Mouse (Mus musculus) stomach, embryonic 16.5 days (tissue): ENCODE data around the gene Apol7e. TPM values are rescaled to one million over a fixed set of nuclear protein-coding genes. Genes with fewer than 3 reads are reported as not detected.
"Not testable (repeated sequence)": the region's sequence is repeated elsewhere in the genome, so short reads cannot be mapped to it uniquely, and the experiment has no call there.

Experiments
- ATAC-seq: fragments of 200-750 bp; cut with Nextera tagmentation; 2 replicates; pipeline ENCODE4 v1.8.0; 2017; ENCODE audit warnings: moderate number of reproducible peaks, moderate TSS enrichment; ENCODE audit not compliant: insufficient read depth, low FRiP score
- H3K27ac ChIP-seq: fragments of 300-500 bp; sonication (generic); 2 replicates; pipeline ENCODE4 v1.5.1; 2014; ENCODE audit warnings: low read length
- H3K27me3 ChIP-seq: fragments of 300-500 bp; sonication (generic); 2 replicates; pipeline ENCODE4 v1.6.1; 2014; ENCODE audit warnings: low read length, control low read depth, mixed read lengths; ENCODE audit not compliant: control insufficient read depth, insufficient read depth
- H3K36me3 ChIP-seq: fragments of 300-500 bp; sonication (generic); 2 replicates; pipeline ENCODE4 v1.6.1; 2014; ENCODE audit warnings: low read length; ENCODE audit not compliant: control insufficient read depth, insufficient read depth
- H3K4me1 ChIP-seq: fragments of 300-500 bp; sonication (generic); 2 replicates; pipeline ENCODE4 v1.6.1; 2014; ENCODE audit warnings: low read length, control low read depth, mixed read lengths; ENCODE audit not compliant: control insufficient read depth, insufficient read depth
- H3K4me2 ChIP-seq: fragments of 300-500 bp; sonication (generic); 2 replicates; pipeline ENCODE4 v1.6.1; 2014; ENCODE audit warnings: low read depth, low read length, mixed read lengths
- H3K4me3 ChIP-seq: fragments of 300-500 bp; sonication (generic); replicated peaks from 2 replicates; pipeline ENCODE4 v1.5.1; 2014; ENCODE audit warnings: mild to moderate bottlenecking, low read length
- H3K9ac ChIP-seq: fragments of 300-500 bp; sonication (generic); 2 replicates; pipeline ENCODE4 v1.6.1; 2014; ENCODE audit warnings: low read length
- H3K9me3 ChIP-seq: fragments of 300-500 bp; sonication (generic); replicated peaks from 2 replicates; pipeline ENCODE4 v1.6.1; 2016; ENCODE audit warnings: low read length, control low read depth; ENCODE audit not compliant: control insufficient read depth
- WGBS: fragments of 180-500 bp; shearing (Covaris S2); extraction: QIAGEN DNeasy Blood & Tissue Kit; methylation state at CpG from one replicate; pipeline ENCODE4 v1.1.7; 2014; 5-methylcytosine and 5-hydroxymethylcytosine counted together
- polyA plus RNA-seq: library from polyadenylated mRNA; unstranded; fragments of >200 nt; fragmentation: Nextera tagmentation; extraction: Ambion mirVana; gene quantifications from 2 replicates; pipeline ENCODE4 v1.2.1, GENCODE M21; 2015

The Apol7e gene
- polyA plus RNA-seq, 1 experiment from 2014 or later, result 0.35 TPM

DNA sequence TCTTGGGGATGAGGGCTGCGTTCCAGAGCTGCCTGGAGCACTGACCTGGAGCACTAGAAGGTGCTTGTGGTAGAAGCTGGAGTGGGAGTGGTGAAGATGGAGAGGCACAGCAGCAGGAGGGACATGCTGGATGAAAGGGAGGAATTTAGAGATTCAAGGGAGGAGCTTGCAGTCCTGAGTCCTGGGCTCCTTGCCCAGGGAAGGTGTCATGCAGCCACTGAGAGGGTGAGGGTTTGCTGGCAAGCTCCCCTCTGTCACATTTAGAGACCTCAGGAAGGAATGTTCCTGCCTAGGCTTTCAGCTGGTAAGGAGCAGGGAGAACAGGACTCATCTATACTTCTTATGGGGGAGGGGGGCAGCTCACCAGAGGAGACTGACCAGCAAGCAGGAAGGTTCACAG lies 10.3 kb downstream of the Apol7e start:
- not testable (repeated sequence) for H3K27me3 ChIP-seq, H3K4me3 ChIP-seq, H3K27ac ChIP-seq, H3K36me3 ChIP-seq, H3K9ac ChIP-seq, H3K4me2 ChIP-seq, H3K9me3 ChIP-seq, H3K4me1 ChIP-seq
- peak; percentile 5; the same call in 1 of the 2 replicates for ATAC-seq
- no CpG with 5 or more reads among the region's 1 CpGs for WGBS

DNA sequence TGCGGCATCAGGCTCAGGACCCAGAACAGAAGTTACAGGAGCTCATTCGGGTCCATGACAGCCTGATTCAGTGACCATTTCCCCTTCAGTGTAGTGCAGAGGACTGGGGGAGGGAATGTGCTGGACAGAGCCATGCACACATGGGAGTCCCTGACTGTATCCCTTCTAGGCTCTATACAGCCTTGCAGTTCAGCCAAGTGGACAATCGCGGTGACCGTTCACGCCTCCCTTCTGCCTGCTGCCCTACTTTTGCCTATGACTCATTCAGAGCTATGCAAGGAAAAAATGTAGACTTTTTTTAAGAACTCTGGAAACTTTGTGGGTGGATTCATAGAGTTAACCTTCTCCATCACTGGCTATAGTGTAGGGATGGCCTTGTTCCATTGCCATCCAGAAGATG lies 19.6 kb downstream of the Apol7e start:
- not testable (repeated sequence) for H3K4me1 ChIP-seq, H3K9me3 ChIP-seq, H3K36me3 ChIP-seq, H3K4me3 ChIP-seq, H3K27ac ChIP-seq, H3K9ac ChIP-seq, H3K27me3 ChIP-seq, H3K4me2 ChIP-seq
- peak; percentile 56 for ATAC-seq
- 44% methylated on average over 2 of the region's 6 CpGs for WGBS

DNA sequence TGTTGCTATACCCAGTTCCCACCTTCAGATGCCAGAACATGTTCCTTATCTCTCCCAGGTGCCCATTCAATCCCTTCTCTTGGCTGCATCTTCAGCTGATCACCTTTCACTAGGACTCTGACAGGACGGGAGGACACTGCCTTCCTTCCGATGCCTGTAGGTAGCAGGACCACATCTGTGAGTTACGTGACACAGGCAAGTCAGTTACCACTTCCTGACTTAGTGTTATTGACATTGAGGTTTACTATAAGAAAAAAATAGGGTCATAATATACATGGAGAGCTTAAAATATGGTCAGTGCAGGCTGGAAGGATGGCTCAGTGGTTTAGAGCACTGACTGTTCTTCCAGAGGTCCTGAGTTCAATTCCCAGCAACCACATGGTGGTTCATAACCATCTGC lies 22.9 kb downstream of the Apol7e start:
- not testable (repeated sequence) for H3K4me2 ChIP-seq, H3K4me1 ChIP-seq, H3K27me3 ChIP-seq, H3K9ac ChIP-seq, H3K9me3 ChIP-seq, H3K27ac ChIP-seq, H3K4me3 ChIP-seq, H3K36me3 ChIP-seq, ATAC-seq
- WGBS, result no CpG with 5 or more reads among the region's 3 CpGs

DNA sequence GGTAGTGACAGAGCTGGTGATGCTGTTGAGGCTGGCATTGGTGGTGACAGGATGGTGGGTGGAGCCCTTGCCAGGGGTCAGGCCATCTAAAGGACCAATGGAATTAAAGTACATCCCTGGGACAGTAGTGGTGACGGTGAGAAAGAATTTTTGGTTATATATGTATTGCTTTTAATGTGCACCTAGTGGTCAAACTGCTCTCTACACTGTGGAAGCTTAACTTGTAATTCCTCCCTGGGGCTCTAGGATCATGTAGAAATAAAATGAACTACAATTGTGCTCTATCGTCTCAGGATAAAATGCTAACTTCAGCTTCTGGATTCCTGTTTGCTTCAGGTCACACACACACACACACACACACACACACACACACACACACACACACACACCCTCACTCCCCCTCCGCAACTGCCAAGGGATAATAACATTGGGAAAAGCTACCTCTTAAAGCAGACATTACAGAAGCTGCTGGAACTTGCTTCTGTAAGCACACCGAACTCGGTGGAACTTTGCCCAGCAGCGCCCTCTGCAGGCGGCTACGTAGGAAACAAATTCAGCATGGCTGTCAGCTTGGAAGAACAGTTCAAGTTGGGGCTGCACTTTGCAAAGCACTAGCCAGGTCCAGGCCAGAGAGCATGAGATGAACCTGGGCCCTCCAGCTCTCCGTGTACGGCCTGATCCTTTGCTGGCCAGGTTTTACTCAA lies 25.7 kb downstream of the Apol7e start:
- not testable (repeated sequence) for H3K36me3 ChIP-seq, H3K9me3 ChIP-seq, H3K27ac ChIP-seq, H3K9ac ChIP-seq, H3K4me1 ChIP-seq, H3K4me3 ChIP-seq, H3K27me3 ChIP-seq, H3K4me2 ChIP-seq
- 0 out of 2 replicates have a peak, but pooled peaks have one; percentile 22 for ATAC-seq
- 38% methylated on average over 2 of the region's 10 CpGs for WGBS

DNA sequence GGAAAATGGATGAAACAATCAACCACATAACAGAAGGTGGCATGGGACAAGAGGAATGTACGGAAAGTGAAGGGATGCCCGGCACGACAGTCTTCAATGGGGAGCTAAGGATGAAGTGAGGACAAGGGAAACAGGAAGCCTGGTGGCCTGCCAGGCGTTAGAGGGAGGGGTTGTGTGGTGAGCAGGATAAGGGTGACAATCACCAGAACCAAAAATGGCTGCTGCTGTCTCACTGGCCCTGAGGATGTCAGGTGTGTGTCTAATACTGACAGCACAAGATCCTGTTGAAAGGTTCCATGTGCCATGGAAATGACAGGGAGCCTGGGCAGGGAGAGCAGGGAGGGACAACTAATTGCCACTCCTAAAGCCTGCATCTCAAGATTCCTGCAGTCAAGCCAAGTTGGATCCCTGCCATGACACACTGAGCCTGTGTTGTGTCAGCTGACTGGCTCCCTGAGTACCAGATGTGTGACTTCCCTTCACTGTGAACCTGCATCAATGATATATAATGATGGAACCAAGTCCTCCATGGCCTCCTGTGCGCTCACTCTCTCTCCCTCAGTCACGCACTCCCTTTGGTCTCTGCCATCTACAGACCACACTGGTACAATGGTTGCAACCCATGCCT lies 26.9 kb downstream of the Apol7e start:
- H3K36me3 ChIP-seq, H3K4me2 ChIP-seq, H3K9me3 ChIP-seq, H3K9ac ChIP-seq, H3K27ac ChIP-seq, H3K4me1 ChIP-seq, H3K27me3 ChIP-seq, H3K4me3 ChIP-seq: not testable (repeated sequence)
- ATAC-seq, result peak; percentile 20; the same call in 1 of the 2 replicates
- WGBS, result 61% methylated on average over 6 of the region's 6 CpGs

DNA sequence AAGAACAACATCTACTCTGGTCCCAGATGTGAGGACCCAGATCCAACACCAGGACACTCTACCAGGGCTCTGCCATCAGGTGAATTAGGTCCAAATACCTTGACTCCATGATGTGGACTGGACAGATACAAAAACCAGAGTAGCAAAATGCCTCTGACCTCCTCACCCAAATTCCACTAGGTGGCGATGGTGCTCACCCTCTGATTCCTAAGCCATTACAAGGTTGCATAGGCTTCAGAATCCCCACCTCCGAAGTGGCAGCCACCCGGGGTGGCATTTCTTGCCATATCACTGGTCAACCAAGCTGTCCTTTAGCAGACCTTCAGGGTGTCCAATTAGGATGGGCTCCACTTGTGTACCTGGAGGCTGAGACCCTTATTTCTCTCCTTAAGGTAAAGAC lies 28.5 kb downstream of the Apol7e start:
- not testable (repeated sequence) for H3K9me3 ChIP-seq, H3K4me1 ChIP-seq, H3K27ac ChIP-seq, H3K27me3 ChIP-seq, H3K4me2 ChIP-seq, ATAC-seq, H3K4me3 ChIP-seq, H3K9ac ChIP-seq, H3K36me3 ChIP-seq
- WGBS, result 3% methylated on average over 3 of the region's 3 CpGs

DNA sequence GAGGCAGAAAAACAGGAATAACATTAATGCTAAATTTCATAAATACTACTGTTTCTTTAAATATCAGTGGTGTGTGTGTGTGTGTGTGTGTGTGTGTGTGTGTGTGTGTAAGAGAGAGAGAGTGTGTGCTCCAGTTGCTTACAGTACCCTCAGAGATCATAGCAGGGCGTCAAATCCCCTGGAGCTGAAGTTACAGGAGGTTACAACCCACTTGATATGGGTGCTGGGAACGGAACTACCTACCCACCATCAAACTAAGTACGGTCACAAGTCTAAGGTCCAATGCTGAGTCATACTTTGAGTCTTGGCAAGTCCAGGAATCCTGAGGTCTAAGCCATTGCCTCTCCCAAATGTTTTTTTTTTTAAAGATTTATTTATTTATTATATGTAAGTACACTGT lies 29.1 kb downstream of the Apol7e start:
- H3K4me1 ChIP-seq, H3K4me2 ChIP-seq, H3K4me3 ChIP-seq, H3K9ac ChIP-seq, H3K27me3 ChIP-seq, H3K27ac ChIP-seq, H3K9me3 ChIP-seq, ATAC-seq, H3K36me3 ChIP-seq: not testable (repeated sequence)
- 82% methylated on average over 3 of the region's 3 CpGs for WGBS

DNA sequence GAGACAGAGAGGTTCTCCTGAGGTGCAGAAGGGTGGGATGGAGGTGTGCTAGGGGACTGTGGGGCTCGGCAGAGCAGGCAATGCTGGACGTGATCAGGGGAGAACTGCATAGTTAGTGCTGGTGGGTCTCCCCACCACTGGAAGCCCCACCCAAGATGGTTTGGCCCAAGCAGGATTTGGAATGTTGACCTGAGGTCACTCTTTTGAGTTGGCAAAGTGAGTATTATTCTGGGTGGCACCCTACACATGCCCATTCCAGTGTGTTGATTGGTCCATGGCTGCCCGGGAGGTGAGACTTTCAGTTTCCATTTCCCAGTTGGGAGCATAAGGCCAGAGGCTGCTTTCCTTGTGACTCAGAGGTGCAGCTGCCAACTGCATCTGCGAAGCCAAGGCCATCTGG lies 30.1 kb downstream of the Apol7e start, which contains the start of gene Apol9b:
Apol9b (plus strand) TSS at position 301 of the 400 bp plus-strand sequence.
- not testable (repeated sequence) for H3K4me2 ChIP-seq, H3K4me3 ChIP-seq, H3K36me3 ChIP-seq, H3K9me3 ChIP-seq, ATAC-seq, H3K9ac ChIP-seq, H3K27me3 ChIP-seq, H3K4me1 ChIP-seq, H3K27ac ChIP-seq
- WGBS, result no CpG with 5 or more reads among the region's 4 CpGs

DNA sequence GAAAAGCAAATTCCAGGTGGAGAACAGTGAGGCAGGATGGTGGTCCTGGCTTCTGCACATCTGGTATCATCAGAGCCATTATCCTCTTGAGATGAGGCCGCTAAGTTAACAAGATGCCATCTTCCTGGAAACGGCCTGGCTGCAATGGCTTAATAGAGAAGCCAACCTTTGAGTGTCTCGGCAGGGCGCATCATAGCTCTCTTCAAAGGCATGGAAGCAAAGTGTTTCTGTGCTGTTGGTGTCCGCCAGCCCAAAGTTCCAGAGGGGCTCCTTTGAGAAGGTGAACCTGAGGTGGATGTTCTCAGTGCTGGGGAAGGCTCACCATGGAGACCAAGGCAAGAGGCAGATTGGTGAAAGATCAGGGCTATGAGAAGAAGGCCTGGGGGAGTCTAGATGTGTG lies 32.9 kb downstream of the Apol7e start:
- Histone ChIP-seq H3K9me3 (no peaks in the 10 kb centered on the region), H3K4me3 (no peak overlapping the region), H3K27me3 (no peaks in the 10 kb centered on the region), H3K36me3 (no peaks in the 10 kb centered on the region), H3K4me2 (no peak overlapping the region), H3K4me1 (no peaks in the 10 kb centered on the region), H3K27ac (no peak overlapping the region), H3K9ac (no peak overlapping the region)
- no peak for ATAC-seq
- 91% methylated on average over 5 of the region's 5 CpGs for WGBS
